Mouse (Mus musculus) thymus, adult 18-20 months (tissue): ENCODE data around the gene Gm26661.

Source experiments
- DNase-seq, 2 experiments: peaks; one replicate each; pipeline ENCODE4 v3.0.0; 2022; ENCODE audit warnings: mixed read lengths in 2 of 2

The Gm26661 gene

DNA sequence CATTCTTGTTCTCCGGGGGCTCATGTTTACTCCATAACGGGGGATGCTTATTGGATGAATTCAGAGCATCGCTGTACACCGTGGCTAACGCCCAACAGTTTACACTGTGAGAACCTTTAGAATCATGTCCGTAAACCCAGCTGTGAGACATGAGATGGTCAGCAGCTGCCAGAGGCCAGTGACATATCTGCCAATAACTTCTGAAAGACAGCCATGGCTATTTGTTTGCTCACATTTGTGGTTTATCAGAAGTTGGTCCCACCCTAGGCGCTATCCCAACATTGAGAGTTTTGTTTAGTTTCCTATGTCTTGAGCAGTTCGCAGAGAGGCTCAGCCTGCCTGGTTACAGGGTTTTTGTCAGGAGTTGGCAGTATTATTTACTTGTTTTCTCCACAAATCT, 30.0 kb downstream of the Gm26661 start:
- DNase-seq, result no peak

- no peak for DNase-seq
Measured at GRCm38 (mm10) chr14:7822693-7823092, 31.3 kb downstream of the Gm26661 start.

GRCm38 (mm10) chr14:7824651-7825268, 33.4 kb downstream of the Gm26661 start:
- no peak for DNase-seq

DNA sequence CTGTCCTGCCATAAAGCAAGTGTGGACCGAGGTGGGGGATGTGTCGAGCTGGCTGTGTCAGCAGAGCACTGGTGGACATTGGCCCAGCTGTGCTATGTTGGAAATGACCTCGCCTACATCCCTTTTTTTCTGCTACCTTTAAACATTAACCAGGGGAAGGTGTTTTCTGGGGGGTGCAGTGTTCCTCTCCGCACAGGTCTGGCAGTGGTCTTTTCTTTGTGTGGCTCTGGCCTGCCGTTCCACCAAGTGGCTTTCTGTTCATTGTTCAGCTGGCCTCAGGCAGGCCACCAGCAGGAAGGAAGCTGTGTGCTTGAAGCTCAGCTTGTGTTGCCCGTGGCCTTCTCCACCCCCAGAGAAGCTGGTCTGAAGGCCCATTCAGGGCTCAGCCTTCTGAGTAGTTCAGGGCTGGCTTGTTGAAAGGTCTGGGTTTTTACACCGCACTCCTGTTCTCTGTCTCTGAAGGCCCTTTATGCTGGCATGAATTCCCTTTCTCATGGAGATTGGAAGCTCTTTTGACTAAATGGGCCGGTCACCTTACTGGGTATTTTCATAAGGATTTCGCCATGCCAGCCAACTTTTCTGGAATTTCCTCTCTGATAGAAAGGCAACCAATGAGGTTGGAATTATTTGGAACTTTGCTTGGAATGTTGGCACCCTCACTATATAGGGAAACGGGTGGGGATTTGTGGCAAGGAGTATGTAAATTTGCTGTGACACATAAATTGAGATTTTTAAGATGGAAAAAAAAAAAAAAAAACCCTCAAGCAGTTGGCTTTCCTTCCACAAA, 35.0 kb downstream of the Gm26661 start:
- DNase-seq, result no peak

GRCm38 (mm10) chr14:7829181-7829580, 37.8 kb downstream of the Gm26661 start:
- no peak for DNase-seq

- DNase-seq, result no peak
Measured at GRCm38 (mm10) chr14:7831770-7832439, 40.5 kb downstream of the Gm26661 start.

DNA sequence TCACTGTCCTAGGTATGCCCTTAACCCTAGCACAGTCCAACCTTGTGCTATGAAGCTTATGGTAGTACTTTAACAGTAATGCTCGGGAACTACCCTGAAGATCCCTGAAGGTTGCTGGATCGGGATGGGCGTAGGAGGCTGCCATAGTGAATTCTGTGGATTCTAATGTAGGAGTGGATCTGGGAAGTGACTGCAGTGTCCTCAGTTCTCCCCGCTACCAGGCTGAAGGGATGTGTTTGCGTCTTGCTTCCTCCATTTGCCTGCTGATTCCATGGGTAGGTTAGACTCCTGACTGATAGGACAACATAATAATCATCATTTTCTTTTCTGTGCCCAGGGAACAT, 41.0 kb downstream of the Gm26661 start:
- no peak for DNase-seq

DNA sequence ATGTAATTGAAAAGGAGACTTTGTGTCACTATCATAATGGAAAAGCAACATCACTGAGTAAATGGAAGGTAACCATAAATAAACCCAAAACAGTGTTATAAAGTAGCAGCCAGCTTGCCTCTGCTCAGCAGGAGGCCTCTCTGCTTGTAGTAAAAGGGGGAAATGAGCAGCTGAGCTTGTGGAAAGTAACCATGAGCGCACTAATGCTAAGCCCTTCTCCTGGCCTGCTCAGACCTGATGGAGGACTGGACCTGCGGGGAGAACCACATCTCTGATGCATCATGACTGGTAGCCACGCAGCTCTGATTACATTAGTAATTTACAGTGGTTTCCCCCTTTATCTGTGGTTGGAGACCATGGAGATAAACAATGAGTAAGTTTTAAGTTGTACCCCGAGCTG, 42.1 kb downstream of the Gm26661 start:
- DNase-seq, result no peak

DNA sequence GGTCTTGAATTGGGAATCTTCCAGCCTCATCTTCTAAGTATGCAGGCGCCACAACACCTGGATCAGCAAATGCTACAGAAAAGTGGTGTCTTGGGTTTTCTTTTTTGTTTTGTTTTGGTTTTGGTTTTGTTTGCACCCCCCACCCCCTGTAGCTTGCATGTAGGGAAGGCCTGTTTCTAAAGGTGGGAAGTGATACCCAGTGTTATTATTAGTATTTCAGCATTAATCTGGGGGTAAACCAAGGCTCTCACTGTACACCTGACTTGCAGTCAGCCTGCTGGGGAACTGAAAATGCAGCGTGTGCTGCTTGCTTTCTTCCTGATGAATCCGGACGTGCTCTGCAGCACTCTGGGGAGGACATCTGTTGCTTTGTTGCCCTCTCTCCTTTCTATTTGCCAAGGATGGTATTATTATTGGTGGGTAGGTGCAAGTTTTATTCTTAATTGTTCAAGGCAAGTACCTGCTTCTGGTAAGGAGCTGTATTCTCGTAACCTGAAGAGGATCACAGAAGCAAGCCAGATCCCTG, 47.2 kb downstream of the Gm26661 start:
- no peak for DNase-seq

- no peak for DNase-seq
Measured at GRCm38 (mm10) chr14:7839950-7840514, 48.6 kb downstream of the Gm26661 start.
